Mouse (Mus musculus) lung, postnatal 0 days (tissue): ENCODE measurements at regions not wholly inside any gene's neighbourhood (a gene's known extent, or its start where the extent isn't known, plus 50 kb on each side); places are given as distances from the start of the nearest gene placed in this dataset.

Experiments
- CTCF ChIP-seq: IDR thresholded peaks from 2 replicates; pipeline ENCODE4 v1.5.1; 2016; ENCODE audit warnings: antibody characterized with exemption, mild to moderate bottlenecking
- EP300 ChIP-seq: IDR thresholded peaks from 2 replicates; pipeline ENCODE4 v1.6.1; 2016; ENCODE audit warnings: antibody characterized with exemption, mild to moderate bottlenecking, control low read depth

DNA sequence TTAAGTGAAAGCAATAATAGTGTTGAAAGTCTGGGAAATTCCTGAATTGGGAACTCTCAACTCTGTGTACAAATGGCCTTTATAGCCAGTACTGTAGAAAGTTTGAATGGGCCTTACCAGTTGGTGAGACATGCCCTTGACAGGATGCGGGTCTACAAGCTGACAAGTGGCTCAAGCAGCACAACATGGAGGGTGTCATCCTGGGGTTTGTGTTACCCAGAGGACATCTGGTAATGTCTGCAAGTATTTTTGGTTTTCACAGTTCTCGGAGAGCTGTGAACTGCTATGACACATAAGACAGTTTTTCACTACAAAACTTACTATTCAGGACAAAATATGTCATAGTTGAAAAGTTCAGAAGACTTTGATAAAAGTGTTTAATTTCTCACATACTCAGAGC, 525.7 kb upstream of the A1bg start:
- TF ChIP-seq CTCF (no peak), EP300 (no peak)
